Mouse (Mus musculus) liver, embryonic 15.5 days (tissue): ENCODE results near the gene Hs1bp3. TPM values are rescaled to one million over a fixed set of nuclear protein-coding genes. Genes with fewer than 3 reads are reported as not detected.

Experiments used
- ATAC-seq: fragments of 200-750 bp; cut with Nextera tagmentation; 2 replicates; pipeline ENCODE4 v1.8.0; 2017; ENCODE audit warnings: moderate number of reproducible peaks, mild to moderate bottlenecking, moderate library complexity; ENCODE audit not compliant: insufficient read depth
- H3K27ac ChIP-seq: fragments of 300-500 bp; sonication (generic); replicated peaks from 2 replicates; pipeline ENCODE4 v1.5.1; 2015; ENCODE audit warnings: mild to moderate bottlenecking, inconsistent platforms
- H3K27me3 ChIP-seq: fragments of 300-500 bp; sonication (generic); 2 replicates; pipeline ENCODE4 v1.6.1; 2015; ENCODE audit warnings: mild to moderate bottlenecking, inconsistent platforms
- H3K36me3 ChIP-seq: fragments of 300-500 bp; sonication (generic); replicated peaks from 2 replicates; pipeline ENCODE4 v1.6.1; 2015; ENCODE audit warnings: moderate library complexity, mild to moderate bottlenecking, inconsistent platforms
- H3K4me1 ChIP-seq: fragments of 300-500 bp; sonication (generic); replicated peaks from 2 replicates; pipeline ENCODE4 v1.6.1; 2015; ENCODE audit warnings: inconsistent platforms
- H3K4me2 ChIP-seq: fragments of 300-500 bp; sonication (generic); 2 replicates; pipeline ENCODE4 v1.6.1; 2015; ENCODE audit warnings: moderate library complexity, mild to moderate bottlenecking, inconsistent platforms
- H3K4me3 ChIP-seq: fragments of 300-500 bp; sonication (generic); replicated peaks from 2 replicates; pipeline ENCODE4 v1.5.1; 2015; ENCODE audit warnings: mild to moderate bottlenecking, inconsistent platforms
- H3K9ac ChIP-seq: fragments of 300-500 bp; sonication (generic); 2 replicates; pipeline ENCODE4 v1.6.1; 2015; ENCODE audit warnings: moderate library complexity, mild to moderate bottlenecking, inconsistent platforms
- H3K9me3 ChIP-seq: fragments of 300-500 bp; sonication (generic); replicated peaks from 2 replicates; pipeline ENCODE4 v1.6.1; 2016; ENCODE audit warnings: inconsistent platforms
- WGBS: fragments of 180-500 bp; shearing (Covaris S2); methylation state at CpG from one replicate; pipeline ENCODE4 v1.1.7; 2015; ENCODE audit warnings: mixed read lengths; ENCODE audit not compliant: insufficient replicate concordance; 5-methylcytosine and 5-hydroxymethylcytosine counted together
- polyA plus RNA-seq: library from polyadenylated mRNA; unstranded; fragments of >200 nt; fragmentation: Nextera tagmentation; extraction: Ambion mirVana; gene quantifications from 2 replicates; pipeline ENCODE4 v1.2.1, GENCODE M21; 2015

Gene Hs1bp3
- polyA plus RNA-seq, 1 experiment from 2014 or later: 4.0 TPM

DNA sequence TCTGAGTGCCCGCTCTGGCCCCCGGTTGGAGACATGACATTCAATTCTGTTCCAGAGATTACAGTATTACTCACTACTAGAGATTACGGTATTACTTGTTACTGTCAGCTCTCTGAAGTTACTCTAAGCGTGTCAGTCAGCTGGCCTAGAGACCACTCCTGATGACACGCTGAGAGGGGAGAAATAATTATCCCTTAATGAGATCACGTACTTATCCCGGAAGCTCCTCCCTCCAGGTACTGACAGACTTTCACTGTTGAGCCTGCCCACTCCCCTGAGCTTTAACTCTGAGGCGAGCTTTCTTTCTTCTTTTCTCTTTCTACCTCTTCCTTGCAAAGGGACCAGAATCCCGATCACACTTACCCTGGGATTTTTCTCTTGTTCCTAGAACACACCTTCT is 67.7 kb downstream of the Hs1bp3 start:
- no peaks in the 10 kb centered on the region for H3K9me3 ChIP-seq
- H3K9ac ChIP-seq: no peak overlapping the region
- WGBS: 65% methylated on average over 9 of the region's 9 CpGs
- no peaks in the 10 kb centered on the region for H3K27me3 ChIP-seq
- H3K36me3 ChIP-seq: no peaks in the 10 kb centered on the region
- no peak overlapping the region for H3K4me3 ChIP-seq
- H3K27ac ChIP-seq: no peak overlapping the region
- no peaks in the 10 kb centered on the region for H3K4me1 ChIP-seq
- H3K4me2 ChIP-seq: no peak overlapping the region
- no peak for ATAC-seq

DNA sequence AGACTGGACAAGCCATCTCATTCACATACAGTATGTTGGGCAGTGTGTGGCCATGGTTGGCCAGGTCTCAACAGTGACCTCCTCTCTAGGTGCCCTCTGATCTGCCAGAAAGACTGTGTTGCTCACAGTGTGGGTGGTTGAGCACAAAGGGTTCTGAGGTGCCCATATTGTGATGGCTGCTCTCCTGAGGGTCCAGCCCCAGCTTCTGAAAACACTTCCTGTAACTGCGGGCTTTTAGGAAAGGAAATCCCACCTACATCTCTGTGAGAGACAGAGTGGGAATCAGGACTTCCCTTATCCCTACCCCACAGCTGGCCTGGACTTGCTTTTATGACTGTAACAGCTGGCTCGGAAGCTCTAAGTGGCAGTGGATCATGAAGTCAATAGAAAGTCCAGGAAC is 68.7 kb downstream of the Hs1bp3 start:
- H3K27me3 ChIP-seq: no peaks in the 10 kb centered on the region
- no peaks in the 10 kb centered on the region for H3K9me3 ChIP-seq
- no peak overlapping the region for H3K4me3 ChIP-seq
- H3K36me3 ChIP-seq: no peaks in the 10 kb centered on the region
- ATAC-seq: no peak
- WGBS: 48% methylated on average over 2 of the region's 2 CpGs
- H3K4me2 ChIP-seq: no peak overlapping the region
- no peak overlapping the region for H3K9ac ChIP-seq
- no peaks in the 10 kb centered on the region for H3K4me1 ChIP-seq
- no peak overlapping the region for H3K27ac ChIP-seq

DNA sequence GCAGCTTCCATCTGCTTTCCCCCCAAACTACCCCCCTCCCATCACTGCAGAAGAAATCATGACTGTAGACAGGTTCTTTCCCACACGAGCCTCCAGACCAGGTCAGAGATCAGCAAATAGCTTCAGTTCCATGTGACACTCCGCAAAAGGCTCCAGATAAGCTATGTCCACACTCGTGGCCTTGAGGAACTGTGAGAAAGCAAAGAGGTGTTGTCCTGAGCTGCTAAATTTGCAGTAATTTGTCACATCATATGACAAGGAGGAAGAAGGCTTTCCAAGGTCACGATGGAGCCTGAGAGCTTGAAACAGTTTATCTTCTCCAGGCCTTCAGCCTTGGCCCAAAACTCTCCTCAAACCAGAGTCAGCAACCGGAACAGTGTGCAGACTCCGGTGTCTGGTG is 70.6 kb downstream of the Hs1bp3 start:
- Histone ChIP-seq H3K27me3 (no peaks in the 10 kb centered on the region), H3K4me3 (no peak overlapping the region), H3K4me2 (no peak overlapping the region), H3K4me1 (no peaks in the 10 kb centered on the region), H3K27ac (no peak overlapping the region), H3K9me3 (no peaks in the 10 kb centered on the region), H3K9ac (no peak overlapping the region), H3K36me3 (no peaks in the 10 kb centered on the region)
- WGBS: 44% methylated on average over 6 of the region's 6 CpGs
- no peak for ATAC-seq

DNA sequence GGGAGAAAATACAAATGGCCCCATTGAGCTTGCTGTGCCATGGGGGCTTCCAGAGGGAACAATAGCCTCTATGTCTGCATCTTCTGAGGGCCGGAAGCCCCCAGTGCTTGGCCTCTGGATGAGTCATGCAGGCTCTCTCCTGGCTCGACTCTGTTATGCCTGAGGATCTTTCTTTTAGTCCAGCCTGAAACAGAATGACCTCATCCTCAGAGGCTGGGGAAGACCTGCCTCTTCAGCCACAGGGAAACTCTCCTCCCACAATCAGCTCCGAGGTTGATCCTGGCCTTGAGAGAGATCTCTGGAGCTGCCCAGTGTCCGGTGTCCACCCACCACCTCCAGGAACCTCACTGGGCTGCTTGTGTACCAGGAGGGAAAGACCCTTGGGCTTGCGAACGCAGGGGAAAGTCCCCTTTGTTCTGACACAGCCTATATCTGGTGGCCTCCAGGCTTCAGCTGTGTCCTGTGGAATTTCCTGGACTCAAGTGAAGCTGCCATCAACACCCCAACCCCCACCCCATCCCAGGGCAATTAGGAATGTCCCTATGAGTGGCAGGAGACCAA is 73.3 kb downstream of the Hs1bp3 start:
- Histone ChIP-seq H3K4me3 (no peak overlapping the region), H3K27me3 (no peaks in the 10 kb centered on the region), H3K9me3 (no peaks in the 10 kb centered on the region), H3K27ac (no peak overlapping the region), H3K36me3 (no peaks in the 10 kb centered on the region), H3K4me1 (no peaks in the 10 kb centered on the region), H3K9ac (no peak overlapping the region), H3K4me2 (no peak overlapping the region)
- peak; percentile 56 for ATAC-seq
- 36% methylated on average over 6 of the region's 6 CpGs for WGBS

DNA sequence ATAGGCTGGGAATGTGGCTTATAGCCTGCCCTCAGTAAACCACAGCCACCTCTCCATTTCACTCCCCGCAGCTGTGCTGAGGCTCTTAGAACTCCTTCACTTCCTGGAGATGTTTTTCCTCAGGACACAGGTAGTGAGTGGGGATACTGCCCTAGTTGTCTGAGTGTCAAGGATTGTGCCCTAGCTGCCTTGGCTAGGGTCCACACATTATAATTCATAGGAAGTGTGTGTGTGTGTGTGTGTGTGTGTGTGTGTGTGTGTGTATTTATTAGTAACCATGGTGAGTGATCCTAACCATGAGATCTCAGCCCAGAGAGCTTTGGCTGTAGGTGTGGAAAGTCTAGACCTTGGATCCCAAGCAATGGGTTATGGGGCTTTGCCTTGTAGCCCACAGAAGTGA is 74.0 kb downstream of the Hs1bp3 start:
- no peaks in the 10 kb centered on the region for H3K27me3 ChIP-seq
- no peak overlapping the region for H3K4me3 ChIP-seq
- ATAC-seq: no peak
- H3K4me2 ChIP-seq: no peak overlapping the region
- H3K9me3 ChIP-seq: no peaks in the 10 kb centered on the region
- H3K4me1 ChIP-seq: no peaks in the 10 kb centered on the region
- no peaks in the 10 kb centered on the region for H3K36me3 ChIP-seq
- no peak overlapping the region for H3K27ac ChIP-seq
- H3K9ac ChIP-seq: no peak overlapping the region
- WGBS: 61% methylated on average over 1 of the region's 1 CpGs

DNA sequence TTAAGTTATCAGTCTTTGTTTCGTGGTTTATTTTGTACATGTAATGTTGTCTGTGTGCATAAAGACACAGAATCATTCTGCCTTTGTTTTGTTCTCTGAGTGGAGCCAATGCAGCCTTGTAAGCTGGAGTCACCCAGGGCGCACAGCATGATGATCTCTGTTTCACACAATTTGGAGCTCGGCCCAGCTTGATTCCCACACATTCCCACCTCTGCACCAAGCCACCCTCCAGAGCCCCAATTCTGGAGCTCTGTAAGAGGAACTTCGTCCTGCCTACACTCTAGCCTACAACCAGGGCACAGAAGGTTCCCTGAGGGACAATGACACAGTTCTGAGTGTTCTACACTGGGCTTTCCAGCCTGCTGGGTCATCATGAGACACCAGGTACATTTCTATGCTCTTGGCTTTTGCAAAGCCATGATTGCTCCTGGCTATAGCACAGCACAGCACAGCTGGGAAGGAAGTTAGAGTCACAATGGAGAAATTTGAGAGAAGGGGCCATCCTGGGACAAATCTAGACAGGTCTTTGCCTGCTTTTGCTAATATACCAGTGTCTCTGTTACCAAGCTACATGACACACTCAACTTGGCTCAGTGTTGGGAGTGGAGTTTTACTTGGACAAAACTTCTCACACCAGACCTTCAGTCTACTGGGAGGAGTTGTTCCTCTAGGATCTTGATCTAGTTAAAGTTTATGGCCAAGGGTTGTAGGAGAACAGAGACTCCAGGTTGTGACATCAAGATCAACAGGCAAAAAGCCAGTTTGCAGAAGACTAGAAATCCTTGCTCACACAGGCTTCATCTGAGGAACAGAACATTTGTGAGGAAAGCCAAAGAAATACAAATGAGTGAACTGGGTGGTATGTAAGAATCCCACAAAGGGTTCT is 75.5 kb downstream of the Hs1bp3 start:
- 58% methylated on average over 4 of the region's 4 CpGs for WGBS
- H3K4me3 ChIP-seq: no peak overlapping the region
- H3K27me3 ChIP-seq: no peaks in the 10 kb centered on the region
- no peak overlapping the region for H3K9ac ChIP-seq
- H3K4me1 ChIP-seq: no peaks in the 10 kb centered on the region
- no peak overlapping the region for H3K27ac ChIP-seq
- H3K36me3 ChIP-seq: no peaks in the 10 kb centered on the region
- no peak for ATAC-seq
- no peak overlapping the region for H3K4me2 ChIP-seq
- no peaks in the 10 kb centered on the region for H3K9me3 ChIP-seq

DNA sequence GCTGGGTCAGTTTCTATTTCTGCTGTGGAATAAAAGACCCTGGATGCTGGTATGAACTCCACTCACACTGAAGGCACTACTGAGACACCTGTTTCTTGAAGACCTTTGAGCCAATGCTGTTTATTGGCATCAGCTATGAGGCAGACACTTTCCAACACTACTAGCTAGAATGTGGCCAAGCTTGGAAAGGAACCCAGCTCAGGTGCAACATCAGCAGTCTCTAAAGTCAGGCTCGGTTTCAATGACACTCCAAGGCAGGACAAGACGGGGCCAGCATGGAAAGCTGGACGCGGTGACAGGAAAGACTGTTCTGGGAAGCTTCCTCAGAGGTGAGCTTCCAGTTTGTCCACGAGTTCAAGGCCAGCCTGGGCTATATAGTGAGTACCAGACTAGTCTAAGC is 80.0 kb downstream of the Hs1bp3 start:
- Histone ChIP-seq H3K27me3 (no peaks in the 10 kb centered on the region), H3K9me3 (no peaks in the 10 kb centered on the region), H3K4me1 (0 out of 2 replicates have a peak, but pooled peaks cover 2% of the 10 kb centered on the region), H3K27ac (no peak overlapping the region), H3K36me3 (no peaks in the 10 kb centered on the region), H3K4me3 (no peak overlapping the region), H3K4me2 (no peak overlapping the region), H3K9ac (no peak overlapping the region)
- 54% methylated on average over 5 of the region's 5 CpGs for WGBS
- no peak for ATAC-seq

Other genes with a start within 250 kb of the Hs1bp3 start
- 21.1 and 23.3 TPM in 2 replicates for gene Ldah, start 105.3 kb upstream of the Hs1bp3 start, polyA plus RNA-seq
- not detected in 2 replicates for gene Gdf7, start 11.5 kb upstream of the Hs1bp3 start, polyA plus RNA-seq
- 7.5 and 8.2 TPM in 2 replicates for gene Rhob, start 186.6 kb downstream of the Hs1bp3 start, polyA plus RNA-seq